Mouse (Mus musculus): ENCODE measurements around the gene Ephx1.
"Not testable (repeated sequence)": the region's sequence is repeated elsewhere in the genome, so short reads cannot be mapped to it uniquely, and the experiment has no call there.

The Ephx1 gene

DNA sequence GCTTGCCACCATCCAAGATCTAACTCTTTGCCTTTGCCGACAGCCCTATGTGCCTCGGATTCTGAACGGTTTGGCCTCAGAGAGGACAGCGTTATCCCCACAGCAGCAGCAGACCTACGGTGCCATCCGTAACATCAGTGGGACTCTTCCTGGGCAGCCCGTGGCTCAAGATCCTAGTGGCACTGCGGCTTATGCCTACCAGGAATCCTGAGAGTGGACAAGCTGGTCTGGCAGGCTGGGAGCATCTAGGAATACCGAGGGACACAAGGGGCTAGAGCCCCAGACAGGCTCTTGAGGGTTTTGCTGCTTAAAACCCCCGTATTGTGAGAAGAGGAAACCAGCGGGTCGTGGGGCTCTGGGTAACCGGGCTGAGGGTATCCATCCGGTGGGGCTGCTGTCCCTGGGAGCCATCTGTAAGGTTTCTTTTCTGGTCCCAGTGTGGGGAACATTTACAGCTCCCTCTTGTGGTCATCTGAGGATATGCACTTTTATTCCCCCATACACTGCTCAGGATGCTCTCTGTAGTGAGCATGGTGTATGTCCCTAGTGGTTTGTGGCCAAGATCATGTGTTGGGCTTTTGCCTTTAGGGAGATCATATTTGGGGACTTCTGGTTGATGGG lies 46.5 kb downstream of the Ephx1 start:
- DNase-seq (ENCODE audit: low read depth): peak; percentile 80

DNA sequence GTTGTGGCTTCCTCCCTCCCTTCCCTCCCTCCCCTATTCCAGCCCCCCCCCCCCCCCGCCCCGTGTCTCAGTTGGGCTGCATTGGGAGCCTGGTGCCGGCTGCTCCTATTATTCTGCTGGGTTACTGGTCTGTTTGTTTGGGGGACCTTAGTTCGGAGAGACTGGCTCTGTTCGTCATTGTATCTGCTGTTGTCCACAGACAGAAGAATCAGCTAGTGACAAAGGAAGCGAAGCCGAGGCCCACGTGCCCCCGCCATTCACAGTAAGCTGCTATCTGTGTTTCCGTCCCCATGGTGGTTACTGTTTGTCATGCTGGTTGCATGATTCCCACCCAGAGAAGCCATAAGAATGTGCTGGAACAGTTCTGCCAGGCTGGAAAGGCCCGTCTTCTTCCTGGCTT lies 47.8 kb downstream of the Ephx1 start:
- DNase-seq (ENCODE audit: low read depth): no peak

GRCm38 (mm10) chr1:180967261-180967660 lies 53.4 kb downstream of the Ephx1 start:
- no peak for DNase-seq (ENCODE audit: low read depth)

GRCm38 (mm10) chr1:180966542-180966941 lies 54.2 kb downstream of the Ephx1 start:
- DNase-seq (ENCODE audit: low read depth): no peak

GRCm38 (mm10) chr1:180965786-180966185 lies 54.9 kb downstream of the Ephx1 start:
- DNase-seq (ENCODE audit: low read depth): no peak

- no peak for DNase-seq (ENCODE audit: low read depth)
Observed at GRCm38 (mm10) chr1:180958797-180959196, 61.9 kb downstream of the Ephx1 start.

DNA sequence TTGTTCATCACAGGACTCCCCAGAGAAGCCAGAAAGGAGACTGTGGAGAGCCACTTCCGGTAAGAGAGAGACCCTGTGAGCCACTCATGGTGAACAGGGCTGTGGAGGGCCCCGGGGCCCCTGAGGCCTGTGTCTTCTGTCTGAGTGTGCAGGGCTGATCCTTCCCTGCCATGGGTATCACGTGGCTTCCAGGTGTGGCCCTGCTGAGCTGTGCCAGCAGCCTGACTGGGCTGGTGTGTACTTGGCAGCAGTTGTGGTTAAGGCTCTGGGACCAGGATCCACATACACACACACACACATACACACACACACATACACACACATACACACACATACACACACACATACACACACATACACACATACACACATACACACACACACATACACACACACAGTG lies 62.7 kb downstream of the Ephx1 start:
- no peak for DNase-seq (ENCODE audit: low read depth)

- DNase-seq (ENCODE audit: low read depth): no peak
Observed at GRCm38 (mm10) chr1:180956973-180957381, 63.7 kb downstream of the Ephx1 start.

DNA sequence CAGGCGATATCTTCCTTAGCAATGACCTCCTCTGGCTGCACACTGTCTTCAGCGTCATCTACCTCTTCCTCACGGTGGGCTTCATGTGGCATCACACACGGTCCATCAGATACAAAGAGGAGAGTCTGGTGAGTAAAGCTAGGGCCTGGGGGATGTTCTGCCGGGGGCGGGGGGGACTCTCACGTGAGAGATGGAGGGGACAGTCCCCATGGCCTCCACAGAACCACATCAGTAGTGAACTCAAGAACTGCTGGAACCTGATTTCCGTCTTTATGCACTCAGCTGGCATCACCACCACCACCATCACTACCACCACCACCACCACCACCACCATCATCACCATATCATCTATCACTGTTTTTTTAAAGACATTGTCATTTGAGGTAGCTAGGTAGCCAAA lies 64.3 kb downstream of the Ephx1 start:
- DNase-seq (ENCODE audit: low read depth): no peak

DNA sequence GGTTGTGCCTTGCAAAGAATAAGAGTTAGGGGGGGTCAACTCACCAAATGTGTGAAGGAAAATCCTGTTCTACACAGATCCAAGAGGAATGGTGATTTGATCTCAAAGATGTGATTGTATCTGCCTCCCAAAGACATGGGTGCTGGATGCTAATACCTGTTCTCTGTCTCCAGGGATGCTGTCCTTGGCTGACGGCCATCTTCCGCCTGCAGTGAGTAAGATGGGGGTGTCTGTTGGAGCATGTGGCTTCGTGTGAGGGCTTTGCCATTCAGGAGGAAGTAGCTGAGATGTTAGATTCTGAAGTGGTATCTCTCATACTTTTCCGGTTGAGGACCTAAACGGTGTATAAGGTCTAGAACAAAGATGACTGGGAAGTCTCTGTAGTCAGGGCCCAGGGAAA lies 67.9 kb downstream of the Ephx1 start:
- no peak for DNase-seq (ENCODE audit: low read depth)

GRCm38 (mm10) chr1:180952085-180952746 lies 68.5 kb downstream of the Ephx1 start:
- no peak for DNase-seq (ENCODE audit: low read depth)

- DNase-seq (ENCODE audit: low read depth): no peak
Observed at GRCm38 (mm10) chr1:180946448-180946847, 74.3 kb downstream of the Ephx1 start.

GRCm38 (mm10) chr1:180945001-180945980 lies 75.4 kb downstream of the Ephx1 start:
- DNase-seq (ENCODE audit: low read depth): peak; percentile 61

- no peak for DNase-seq (ENCODE audit: low read depth)
Observed at GRCm38 (mm10) chr1:180944553-180944952, 76.2 kb downstream of the Ephx1 start.

GRCm38 (mm10) chr1:180943896-180944295 lies 76.8 kb downstream of the Ephx1 start:
- DNase-seq (ENCODE audit: low read depth): no peak

DNA sequence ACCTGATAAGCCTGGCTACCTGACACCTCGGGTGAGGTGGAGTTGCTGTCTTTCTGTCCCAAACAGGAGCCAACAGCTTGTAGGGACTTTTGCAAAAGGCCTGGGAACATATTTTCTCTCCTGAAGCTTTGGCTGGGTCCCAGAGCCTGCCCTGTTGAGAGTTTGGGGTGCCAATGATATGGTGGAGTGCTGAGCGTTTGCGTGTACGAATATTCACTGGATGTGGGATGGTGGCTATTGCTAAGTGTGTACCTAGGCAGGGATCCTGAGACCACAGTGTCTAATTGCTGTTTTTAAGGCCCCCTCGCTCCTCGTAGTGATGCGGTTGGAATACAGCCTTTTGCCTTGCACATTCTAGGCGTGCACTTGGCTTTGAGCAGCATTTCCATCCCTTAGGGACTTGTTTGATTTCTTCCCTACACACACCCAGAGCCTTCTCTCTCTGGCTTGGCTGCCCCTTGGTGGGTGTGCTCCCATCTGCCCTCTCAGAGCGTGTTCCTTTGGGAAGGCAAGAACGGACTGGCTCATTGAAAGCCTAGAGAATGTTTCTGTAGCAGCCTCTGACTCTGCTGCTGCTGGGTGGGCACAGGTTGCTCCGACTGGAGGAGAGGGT lies 77.6 kb downstream of the Ephx1 start:
- no peak for DNase-seq (ENCODE audit: low read depth)

- DNase-seq (ENCODE audit: low read depth): peak; percentile 81
Observed at GRCm38 (mm10) chr1:180942166-180943031, 78.3 kb downstream of the Ephx1 start, which contains the start of gene Tmem63a. Gene Tmem63a (plus strand): TSS chr1:180942344.

DNA sequence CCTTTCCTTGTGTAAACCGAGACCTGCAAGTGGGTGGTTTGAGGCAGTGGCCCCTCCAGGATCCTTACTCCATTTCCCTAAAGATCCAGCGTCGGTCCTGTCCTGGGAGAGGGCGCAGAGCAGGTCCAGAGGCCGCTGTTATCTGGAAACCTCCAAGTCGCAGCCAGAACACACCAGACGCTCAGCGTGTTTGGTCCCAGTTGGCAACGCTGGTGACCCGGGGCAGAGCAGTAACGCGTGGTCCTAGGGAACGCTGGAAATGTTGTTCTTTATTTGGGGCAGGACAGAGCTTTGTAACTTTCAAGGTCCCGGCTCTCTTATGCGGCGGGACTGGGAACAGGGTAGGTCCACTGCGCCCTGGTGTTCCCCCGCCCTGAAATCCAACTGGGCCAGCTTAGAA lies 79.0 kb downstream of the Ephx1 start:
- no peak for DNase-seq (ENCODE audit: low read depth)

- peak; percentile 65 for DNase-seq (ENCODE audit: low read depth)
Observed at GRCm38 (mm10) chr1:180940776-180941460, 79.8 kb downstream of the Ephx1 start.

DNA sequence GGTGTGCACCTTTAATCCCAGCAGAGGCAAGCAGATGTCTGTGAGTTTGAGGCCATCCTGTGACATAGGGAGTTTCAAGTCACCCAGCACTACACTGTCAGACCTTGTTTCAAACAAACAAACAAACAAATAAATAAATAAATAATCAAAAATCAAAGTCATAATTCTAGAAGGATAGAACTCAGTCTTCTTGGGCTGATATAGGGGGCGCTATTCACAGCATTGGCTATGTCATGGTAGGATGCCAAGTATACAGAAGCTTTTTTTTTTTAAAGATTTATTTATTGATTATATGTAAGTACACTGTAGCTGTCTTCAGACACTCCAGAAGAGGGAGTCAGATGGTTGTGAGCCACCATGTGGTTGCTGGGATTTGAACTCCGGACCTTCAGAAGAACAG lies 81.9 kb downstream of the Ephx1 start:
- DNase-seq (ENCODE audit: low read depth): peak; percentile 47

DNA sequence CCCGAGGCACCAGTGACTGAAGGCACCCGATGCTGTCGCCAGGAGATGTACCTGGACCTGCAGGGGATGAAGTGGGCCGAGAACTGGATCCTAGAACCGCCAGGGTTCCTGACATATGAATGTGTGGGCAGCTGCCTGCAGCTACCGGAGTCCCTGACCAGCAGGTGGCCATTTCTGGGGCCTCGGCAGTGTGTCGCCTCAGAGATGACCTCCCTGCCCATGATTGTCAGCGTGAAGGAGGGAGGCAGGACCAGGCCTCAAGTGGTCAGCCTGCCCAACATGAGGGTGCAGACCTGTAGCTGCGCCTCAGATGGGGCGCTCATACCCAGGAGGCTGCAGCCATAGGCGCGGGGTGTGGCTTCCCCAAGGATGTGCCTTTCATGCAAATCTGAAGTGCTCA lies 83.1 kb downstream of the Ephx1 start:
- DNase-seq (ENCODE audit: low read depth): not testable (repeated sequence)
